Mouse (Mus musculus) regulatory T cell (primary cell): ENCODE data around the gene Shld2.

Experiments used
- in situ Hi-C: fragments of 300-600 bp; cut with MboI, MseI; formaldehyde crosslinking; loops from one replicate; pipeline ENCODE4 v1.15.1; 2025; ENCODE audit warnings: high pct_unique_total_duplicates

The Shld2 gene

GRCm38 (mm10) chr14:34221416-34222077 is 88.7 kb downstream of the Shld2 start:
- in situ Hi-C loops = no loop called here

DNA sequence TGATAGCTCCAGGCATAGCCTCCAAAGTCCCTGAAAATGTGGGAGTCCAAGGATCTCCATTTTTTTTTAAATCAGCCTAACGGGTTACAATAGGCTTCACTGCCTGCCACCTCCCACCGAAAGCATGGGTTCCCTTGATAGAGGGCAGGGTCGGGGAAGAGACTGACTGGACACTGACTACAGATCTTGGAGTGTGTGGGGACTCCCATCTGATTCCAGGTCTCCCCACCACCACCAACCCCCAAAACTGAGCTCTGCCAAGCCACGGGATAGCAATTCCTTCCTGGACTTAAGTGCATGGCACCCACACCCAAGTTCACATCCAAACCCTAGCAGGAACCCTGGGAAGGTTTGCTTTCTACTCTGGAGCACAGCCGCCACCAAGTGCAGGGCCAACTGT is 89.9 kb downstream of the Shld2 start:
- in situ Hi-C loops = no loop called here

- in situ Hi-C loops = no loop called here
These were observed 90.5 kb downstream of the Shld2 start for GRCm38 (mm10) chr14:34219786-34220198.

DNA sequence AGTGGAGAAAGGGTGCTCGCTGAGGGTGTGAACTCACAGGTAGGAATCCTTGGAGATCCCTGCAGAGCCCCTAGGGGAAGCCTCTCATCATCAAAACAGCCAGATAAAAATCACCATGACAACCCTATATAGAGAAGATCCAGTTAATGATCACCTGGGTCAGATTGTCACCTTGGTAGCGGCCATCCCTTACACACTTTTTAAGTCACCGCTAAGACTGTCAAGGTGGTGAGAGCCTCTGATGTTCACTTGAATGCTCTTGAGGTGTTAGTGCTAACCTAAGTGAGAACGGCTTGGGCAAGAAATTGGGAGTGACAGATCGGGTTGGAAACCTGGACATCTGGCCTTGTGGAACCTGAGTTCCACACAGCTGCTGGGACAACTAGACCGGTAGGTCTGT is 91.0 kb downstream of the Shld2 start, which contains the start of gene Syt15:
Syt15 (plus strand) TSS at position 301 of the 400 bp plus-strand sequence.
- in situ Hi-C loops = no loop called here

DNA sequence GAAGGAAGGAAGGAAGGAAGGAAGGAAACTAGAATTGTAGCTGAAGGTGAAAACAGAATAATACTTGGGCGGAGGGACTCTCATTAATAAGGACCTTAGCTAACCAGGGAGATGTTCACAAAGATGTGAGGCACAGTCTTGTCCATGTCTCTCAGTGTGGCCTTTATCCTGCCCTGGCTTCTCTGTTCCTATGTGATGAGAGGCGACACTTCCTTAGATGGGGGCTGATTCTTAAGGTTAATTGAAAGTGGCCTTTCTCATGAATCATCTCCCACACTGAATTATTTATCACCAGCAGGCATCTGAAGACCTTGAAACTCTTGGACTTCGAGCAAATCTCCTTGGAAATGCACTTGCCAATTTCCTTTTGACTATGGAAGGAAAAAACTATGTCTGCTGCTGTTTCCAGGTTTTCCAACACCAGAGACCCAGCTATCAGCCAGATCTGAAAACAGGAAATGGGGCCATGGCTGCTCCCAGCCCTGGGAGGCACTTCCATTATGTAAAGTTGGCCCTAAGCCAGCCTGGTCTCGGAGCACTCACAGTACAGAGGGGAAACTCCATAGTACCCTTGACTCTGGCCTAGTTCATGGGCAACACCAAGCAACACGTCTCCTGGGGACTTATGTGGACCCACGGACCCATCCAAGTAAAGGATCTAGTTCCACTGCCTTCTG is 94.7 kb downstream of the Shld2 start:
- in situ Hi-C loops = no loop called here

GRCm38 (mm10) chr14:34209942-34210341 is 100.4 kb downstream of the Shld2 start:
- in situ Hi-C loops = no loop called here

DNA sequence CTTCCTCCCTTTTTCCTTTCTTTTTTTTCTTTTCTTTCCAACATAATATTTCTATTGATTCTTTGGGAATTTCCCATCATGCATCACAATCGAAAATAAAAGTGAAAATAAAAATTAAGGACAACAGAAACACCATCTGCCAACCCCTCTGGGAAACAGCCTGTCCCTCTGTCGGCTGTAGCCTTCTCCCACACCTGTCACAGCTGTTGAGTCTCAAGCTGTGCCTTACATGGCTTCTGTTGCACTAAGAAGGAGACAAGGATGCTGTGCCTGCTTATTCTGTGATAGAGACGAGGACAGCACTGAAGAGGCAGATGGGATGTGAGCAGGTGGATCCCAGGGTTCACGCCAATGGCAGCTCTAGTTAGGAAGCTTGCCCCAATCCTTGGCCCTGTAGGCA is 101.2 kb downstream of the Shld2 start:
- in situ Hi-C loops = no loop called here

- in situ Hi-C loops = no loop called here
These were observed 101.6 kb downstream of the Shld2 start for GRCm38 (mm10) chr14:34208651-34209050.

DNA sequence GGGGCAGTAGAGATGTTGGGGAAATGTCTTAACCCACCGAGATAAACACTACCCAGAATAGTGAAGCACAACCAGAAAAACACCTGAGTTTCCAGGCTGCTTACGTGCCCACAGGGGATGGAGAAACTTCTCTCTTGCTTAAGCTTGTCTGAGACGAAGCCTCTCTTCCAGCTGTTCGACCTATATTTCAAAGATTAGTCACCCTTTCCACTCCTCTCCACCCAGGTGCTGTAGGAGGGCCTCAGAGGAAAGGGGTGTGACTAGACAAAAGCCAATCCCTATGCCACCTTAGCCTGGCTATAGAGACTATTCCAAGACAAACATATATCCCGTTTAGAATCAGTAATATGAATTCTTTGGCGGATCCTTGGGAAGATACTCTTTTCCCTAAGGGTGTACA is 102.3 kb downstream of the Shld2 start:
- in situ Hi-C loops = no loop called here

- in situ Hi-C loops = no loop called here
These were observed 108.9 kb downstream of the Shld2 start, which contains the start of gene Gprin2 for GRCm38 (mm10) chr14:34201231-34202035. Gprin2 (minus strand) TSS chr14:34201653.

DNA sequence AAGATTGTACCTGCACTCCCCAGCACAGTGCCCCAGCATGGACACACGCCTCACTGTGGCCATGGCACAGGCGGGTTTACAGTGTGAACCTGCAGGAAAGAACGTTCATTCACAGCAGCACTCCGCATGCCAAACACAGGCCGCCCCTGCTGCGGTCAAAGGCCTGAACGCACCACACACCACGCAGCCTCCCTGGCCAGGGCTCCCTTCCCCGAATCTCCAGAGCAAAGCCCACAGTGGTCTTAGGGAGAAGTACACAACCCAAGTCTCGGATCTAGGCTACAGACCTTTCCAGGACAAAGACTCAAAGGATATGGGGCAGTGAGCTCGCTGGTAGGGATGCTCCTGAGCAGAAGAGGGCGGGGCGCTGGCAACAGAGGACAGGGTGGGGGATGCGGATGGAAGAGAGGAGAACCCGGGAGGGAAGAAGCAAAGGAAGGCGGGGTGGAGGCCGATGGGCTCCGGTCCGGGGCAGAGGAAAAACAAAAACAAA is 109.5 kb downstream of the Shld2 start:
- in situ Hi-C loops = no loop called here

GRCm38 (mm10) chr14:34196706-34197105 is 113.6 kb downstream of the Shld2 start:
- in situ Hi-C loops = no loop called here

GRCm38 (mm10) chr14:34195466-34195865 is 114.8 kb downstream of the Shld2 start:
- in situ Hi-C loops = no loop called here

- in situ Hi-C loops = no loop called here
These were observed 116.4 kb downstream of the Shld2 start for GRCm38 (mm10) chr14:34193879-34194278.

GRCm38 (mm10) chr14:34190361-34190760 is 119.9 kb downstream of the Shld2 start:
- in situ Hi-C loops = no loop called here

GRCm38 (mm10) chr14:34188629-34189028 is 121.7 kb downstream of the Shld2 start:
- in situ Hi-C loops = no loop called here
